Mouse (Mus musculus): ENCODE measurements around the gene Rtbdn. TPM values are rescaled to one million over a fixed set of nuclear protein-coding genes. Genes with fewer than 3 reads are reported as not detected.
A peak's percentile ranks its signal among the peaks of the same experiment; 100 is the strongest.

Gene Rtbdn
- total RNA-seq, 2 experiments from 2014 or later = not detected

- ATAC-seq (replicated peaks; ENCODE audit: low FRiP score, poor library complexity, severe bottlenecking) = no peak
Observed at GRCm38 (mm10) chr8:84917781-84918180, 29.0 kb upstream of the Rtbdn start.

DNA sequence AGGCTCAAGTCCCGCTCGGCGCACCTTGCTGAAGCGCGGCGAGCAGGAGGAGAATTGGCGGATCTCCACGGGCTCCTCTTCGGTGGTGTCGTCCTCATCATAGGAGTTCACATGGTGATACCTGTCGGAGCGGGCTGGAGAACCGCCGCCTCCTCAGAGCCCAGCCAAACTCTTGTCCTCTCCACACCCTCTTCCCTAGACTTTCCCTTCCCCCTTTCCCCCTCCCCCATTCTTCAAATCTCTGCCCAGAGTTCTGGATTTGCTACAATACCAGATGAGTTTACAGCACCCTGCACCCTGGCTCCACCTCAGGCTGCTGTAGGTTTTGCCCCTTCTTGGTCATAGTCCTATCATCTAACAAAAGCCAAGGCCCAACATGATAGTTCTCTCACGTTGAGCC, 28.1 kb upstream of the Rtbdn start:
- ATAC-seq (replicated peaks; ENCODE audit: low FRiP score, poor library complexity, severe bottlenecking) = no peak

- ATAC-seq (replicated peaks; ENCODE audit: low FRiP score, poor library complexity, severe bottlenecking) = no peak
Observed at GRCm38 (mm10) chr8:84921596-84921995, 25.2 kb upstream of the Rtbdn start.

DNA sequence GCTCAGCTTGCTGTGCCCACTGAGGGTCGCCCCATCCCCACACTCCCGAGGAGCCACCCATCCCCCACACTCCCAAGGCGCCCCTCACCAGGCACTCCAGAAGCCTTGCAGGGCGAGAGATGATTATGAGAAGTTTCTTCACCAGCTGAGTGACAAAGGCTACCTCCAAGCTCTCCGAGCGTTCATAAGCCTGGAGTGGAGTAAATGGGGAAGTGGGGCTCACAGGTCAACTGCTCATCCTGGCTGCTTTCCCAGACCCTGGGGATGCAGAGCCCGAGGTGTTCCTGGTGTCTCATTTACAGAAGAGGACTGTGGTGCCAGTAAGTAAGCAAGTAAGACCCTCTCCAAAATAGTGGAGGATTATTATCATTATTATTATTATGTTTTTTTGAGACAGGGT, 21.2 kb upstream of the Rtbdn start:
- ATAC-seq (replicated peaks; ENCODE audit: low FRiP score, poor library complexity, severe bottlenecking) = no peak

GRCm38 (mm10) chr8:84927513-84927912, 19.3 kb upstream of the Rtbdn start:
- no peak for ATAC-seq (replicated peaks; ENCODE audit: low FRiP score, poor library complexity, severe bottlenecking)

DNA sequence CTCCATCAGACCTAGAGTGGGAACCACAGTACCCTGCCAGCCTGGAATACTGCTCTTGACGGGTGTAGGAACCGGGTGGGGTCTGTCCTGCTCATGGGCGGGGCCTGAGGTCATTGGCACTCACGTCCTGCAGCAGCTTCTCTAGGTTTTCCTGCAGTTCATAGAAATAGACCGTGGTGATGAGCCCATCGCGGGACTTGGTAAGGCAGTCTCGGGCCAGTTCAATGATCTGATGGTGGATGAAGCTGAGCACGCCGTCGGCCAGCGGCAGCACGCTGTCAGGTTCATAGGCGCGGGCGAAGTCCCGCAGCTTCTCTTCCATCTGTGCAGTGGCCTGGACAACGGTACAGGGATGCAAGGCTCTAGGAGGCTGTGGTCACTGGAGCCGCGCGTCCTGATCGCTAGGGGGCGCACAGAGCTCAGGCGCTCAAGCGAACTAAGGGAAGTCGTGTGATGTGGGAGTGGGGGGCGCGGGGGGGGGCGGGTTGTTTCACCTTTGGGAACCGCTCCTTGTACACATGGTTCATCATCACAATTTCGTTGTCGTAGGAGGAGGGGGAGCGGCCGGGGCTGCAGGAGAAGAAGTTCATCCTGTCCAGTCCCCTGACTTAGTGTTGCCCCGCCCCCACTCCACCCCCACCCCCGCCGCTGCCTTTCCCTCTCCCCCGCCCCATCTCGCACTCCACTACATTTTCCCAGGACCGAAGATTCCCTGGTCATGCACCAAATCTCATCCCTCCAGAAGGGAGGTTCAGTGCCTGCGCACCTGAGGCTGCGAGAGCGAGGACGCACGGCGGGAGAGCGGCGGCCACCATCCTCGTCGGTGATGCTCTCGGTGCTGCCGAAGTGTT, 18.1 kb upstream of the Rtbdn start:
- ATAC-seq (replicated peaks; ENCODE audit: low FRiP score, poor library complexity, severe bottlenecking) = peak; percentile 78

DNA sequence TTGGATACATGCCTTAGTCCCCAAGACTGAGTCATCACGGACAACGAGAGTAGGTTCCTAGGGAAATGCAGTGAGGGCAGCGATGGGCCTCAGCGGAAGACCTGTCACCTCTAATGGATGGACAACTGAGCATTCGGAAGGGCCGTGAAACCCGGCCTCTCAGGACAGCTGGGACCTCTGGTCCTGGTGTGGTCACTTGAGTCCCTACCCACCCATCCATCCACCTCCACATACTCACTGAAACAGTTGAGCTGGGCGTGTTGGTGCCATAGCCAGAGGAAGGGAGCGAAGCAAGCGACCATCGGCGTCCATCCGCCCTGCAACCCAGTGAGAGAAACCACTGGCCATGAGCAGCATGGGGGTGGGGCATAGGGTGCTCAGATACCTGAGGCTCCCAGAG, 16.2 kb upstream of the Rtbdn start:
- no peak for ATAC-seq (replicated peaks; ENCODE audit: low FRiP score, poor library complexity, severe bottlenecking)

- no peak for ATAC-seq (replicated peaks; ENCODE audit: low FRiP score, poor library complexity, severe bottlenecking)
Observed at GRCm38 (mm10) chr8:84933767-84934559, 12.8 kb upstream of the Rtbdn start.

DNA sequence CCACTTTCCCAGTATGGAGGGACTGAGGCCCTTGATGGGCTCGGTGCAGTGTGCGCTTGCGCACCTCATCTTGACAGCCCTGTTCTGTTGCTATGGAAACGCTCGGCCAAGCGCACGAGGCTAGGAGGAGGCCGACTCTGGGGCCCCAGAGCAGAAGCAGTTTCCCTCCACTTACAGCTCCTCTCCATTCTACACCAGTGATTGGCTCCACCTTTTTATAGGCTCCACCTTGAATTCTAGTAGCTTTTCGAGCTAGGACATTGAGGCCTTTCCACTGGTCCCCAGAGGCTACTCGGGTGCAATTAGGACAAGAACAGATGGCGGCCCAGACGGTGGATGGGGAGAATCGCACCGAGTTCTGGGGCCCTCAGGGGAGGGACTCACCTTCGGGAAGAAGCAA, 11.9 kb upstream of the Rtbdn start:
- ATAC-seq (replicated peaks; ENCODE audit: low FRiP score, poor library complexity, severe bottlenecking) = no peak

- no peak for ATAC-seq (replicated peaks; ENCODE audit: low FRiP score, poor library complexity, severe bottlenecking)
Observed at GRCm38 (mm10) chr8:84935489-84935888, 11.3 kb upstream of the Rtbdn start.

DNA sequence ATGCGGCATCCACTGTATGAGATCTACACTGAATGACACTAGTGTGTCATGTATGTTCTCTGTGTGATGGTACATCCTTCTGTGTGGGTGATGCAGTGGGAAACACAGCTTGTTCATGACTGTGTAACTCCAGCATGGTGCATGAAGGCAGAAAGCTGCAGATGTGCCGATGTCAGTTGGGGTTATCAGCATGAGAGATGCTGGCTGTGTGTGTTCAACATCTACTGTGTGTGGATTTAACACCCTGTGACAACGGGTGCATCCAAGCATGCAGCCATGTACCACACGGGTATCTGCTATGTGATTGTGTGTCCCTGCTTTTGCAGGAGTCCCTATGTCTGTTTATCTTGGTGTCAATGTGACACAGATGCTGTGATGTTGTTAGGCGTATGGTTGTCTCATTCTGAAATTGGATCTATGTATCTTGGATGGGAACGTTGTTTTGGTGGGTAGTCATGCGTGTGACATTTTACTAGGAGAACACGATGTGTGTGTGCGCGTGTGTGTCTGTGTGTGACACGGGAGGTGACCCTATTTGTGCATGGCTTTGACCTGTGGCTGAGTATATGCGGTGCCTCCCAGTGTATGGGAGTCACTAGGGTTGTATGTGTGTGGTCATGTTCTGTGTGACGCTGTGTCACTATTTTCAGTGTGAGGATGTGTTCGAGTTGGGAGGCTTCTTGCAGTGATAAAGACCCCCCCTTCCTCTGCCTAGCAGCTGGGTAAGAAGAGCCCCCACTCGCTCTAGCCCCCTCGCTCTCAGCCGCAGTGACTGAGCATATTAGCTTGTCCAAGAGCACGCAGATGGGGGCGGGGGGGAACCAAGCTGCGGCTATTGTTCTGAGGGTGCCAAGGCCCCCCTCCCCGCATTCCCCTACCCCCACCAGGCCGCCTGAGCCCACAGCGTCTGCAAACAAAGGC, 10.5 kb upstream of the Rtbdn start:
- no peak for ATAC-seq (replicated peaks; ENCODE audit: low FRiP score, poor library complexity, severe bottlenecking)

DNA sequence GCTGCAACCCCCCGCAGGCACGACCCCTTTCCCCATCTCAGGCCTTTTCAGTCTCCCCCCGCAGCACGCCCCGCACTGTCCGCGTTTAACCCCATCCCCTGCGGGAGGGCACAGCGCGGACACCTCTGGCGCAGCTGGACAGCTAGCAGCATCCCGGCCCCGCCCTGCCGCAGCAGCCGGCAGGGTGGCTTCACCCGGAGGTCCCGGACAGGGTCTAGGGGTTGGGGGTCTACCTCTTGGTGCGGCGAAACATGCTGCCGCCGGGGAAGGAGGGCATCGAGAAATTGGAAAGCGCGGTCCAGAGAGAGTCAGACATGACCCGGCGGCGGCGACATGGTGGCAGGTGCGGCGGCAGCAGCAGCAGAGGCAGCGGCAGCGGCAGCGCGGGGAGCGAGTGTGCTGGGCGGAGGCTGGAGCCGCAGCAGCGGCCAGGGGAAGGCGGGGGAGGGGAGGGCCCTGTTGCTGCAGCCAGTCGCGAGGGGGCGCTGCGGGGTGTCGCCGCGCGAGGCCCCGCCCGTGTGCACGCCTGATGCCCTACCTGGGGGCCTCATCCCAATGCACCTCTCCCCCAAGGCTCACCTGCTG, 9.7 kb upstream of the Rtbdn start, which contains the start of gene Mast1:
TSS of gene Mast1 (minus strand) at position 398 of the 585 bp plus-strand sequence.
- ATAC-seq (replicated peaks; ENCODE audit: low FRiP score, poor library complexity, severe bottlenecking) = peak; percentile 71

GRCm38 (mm10) chr8:84937620-84938485, 8.9 kb upstream of the Rtbdn start:
- ATAC-seq (replicated peaks; ENCODE audit: low FRiP score, poor library complexity, severe bottlenecking) = no peak

GRCm38 (mm10) chr8:84943699-84944098, 3.1 kb upstream of the Rtbdn start:
- ATAC-seq (replicated peaks; ENCODE audit: low FRiP score, poor library complexity, severe bottlenecking) = no peak

DNA sequence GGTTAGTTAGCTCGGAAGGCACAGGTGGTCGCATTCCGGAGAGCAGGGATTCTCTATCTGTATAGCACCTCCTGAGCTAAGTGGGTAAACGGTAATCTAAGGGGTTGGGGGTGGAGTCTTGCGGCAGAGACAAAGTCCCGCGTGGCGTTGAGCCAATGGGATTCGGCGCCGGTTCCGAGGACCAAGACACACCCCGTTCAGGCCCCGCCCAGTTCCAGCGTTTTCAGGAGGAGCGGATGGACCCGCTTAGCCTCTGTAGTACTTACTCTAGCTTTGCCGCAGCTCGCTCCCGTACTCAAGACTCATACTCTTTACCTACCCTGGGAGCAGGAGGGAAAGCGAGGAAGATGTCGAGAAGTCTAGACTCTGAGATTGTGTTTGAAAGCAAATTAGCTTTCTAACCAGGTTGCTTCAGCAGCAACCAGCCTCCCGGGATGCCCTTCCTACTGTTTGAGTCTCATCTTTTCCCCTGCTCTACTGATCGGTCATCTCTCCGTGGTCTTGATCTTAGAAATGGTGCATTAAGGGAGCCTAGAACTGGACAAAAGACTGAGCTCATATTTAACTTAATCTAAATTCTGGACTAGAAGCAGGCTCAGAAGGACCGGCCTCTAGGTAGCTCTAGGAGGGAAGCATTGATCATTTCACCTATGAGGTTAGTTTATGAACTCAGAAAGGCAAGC, 2.2 kb upstream of the Rtbdn start:
- peak; percentile 82 for ATAC-seq (replicated peaks; ENCODE audit: low FRiP score, poor library complexity, severe bottlenecking)

DNA sequence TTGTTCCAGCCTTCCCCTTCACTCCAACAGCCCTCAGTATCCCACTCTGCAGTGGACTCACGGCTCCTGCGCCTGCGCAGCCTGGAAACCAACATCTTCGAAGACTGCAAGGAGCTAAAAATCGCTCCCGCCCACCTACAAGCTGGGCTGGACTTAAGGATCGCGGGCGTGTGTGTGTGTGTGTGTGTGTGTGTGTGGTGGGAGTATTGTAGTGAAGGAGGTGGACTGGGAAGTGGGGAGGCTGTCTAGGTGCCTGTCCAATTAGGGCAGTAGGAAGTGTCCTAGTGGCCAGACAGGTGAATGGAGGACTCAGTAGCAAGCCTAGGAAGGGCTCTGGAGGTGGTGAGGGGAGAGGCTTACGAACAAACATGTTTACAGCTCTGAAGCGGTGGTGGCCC, 1.6 kb upstream of the Rtbdn start:
- ATAC-seq (replicated peaks; ENCODE audit: low FRiP score, poor library complexity, severe bottlenecking) = no peak

- no peak for ATAC-seq (replicated peaks; ENCODE audit: low FRiP score, poor library complexity, severe bottlenecking)
Observed at GRCm38 (mm10) chr8:84945633-84946527, 911 bp upstream of the Rtbdn start.

Data from erythroblast, adult 5-6 weeks (primary cell).